Mouse (Mus musculus): ENCODE results near the gene Hoxa7.
A peak's percentile ranks its signal among the peaks of the same experiment; 100 is the strongest.

Hoxa7 gene

DNA sequence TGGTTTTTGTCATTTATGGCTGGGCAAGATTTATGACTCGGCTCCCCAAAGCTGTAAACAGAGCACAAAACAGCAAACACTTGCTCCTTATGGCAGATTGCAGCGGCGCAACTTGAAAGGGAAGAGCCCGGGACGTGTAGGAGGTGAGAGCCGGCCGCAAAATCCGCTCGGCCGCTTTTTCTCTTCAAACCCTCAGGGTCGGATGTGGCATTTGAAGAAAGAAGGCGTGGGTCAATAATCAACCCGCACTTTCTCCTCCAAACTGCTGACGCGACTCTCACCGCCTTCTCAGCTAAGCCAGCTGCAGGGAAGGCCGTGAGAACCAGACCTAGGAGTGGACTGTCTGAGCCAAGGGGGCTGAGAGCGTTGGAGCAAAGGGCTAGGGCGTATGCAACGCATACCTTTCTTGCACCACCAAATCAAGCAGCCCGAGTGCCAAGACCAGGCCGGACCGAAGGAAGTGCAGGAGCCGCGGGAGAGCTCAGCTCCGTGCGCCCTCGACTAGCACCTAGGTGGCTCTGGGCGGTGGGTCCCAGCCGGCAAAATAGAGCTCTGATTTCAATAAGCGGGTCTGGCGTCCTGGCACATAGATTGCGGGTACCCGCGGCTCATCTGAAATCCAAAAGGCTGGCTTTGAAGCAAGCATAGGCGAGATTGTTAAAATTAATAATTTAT is 44.5 kb downstream of the Hoxa7 start, which contains the start of gene 5730596B20Rik:
Gene 5730596B20Rik, plus strand, starts transcription at position 438 of the 675 bp plus-strand sequence.
- DNase-seq (ENCODE audit: low spot score), result no peak

DNA sequence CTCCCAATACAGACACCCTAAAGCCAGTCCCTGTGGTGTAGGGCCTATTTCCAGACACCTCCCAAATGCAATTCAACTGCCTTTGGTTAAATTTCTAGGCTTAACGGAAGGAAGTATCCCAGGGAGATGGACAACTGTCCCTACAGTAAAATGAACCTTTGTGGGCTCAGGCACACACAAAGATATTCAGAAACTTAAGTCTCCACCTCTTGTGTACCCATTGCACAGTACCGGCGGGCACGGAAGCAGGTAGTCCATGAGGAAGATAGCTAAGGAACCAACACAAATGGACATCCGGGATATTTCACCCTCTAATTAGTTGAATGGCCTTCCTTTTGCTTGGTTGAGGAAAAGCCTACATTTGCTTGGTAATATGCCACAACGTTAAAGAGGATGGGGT is 45.3 kb downstream of the Hoxa7 start:
- no peak for DNase-seq (ENCODE audit: low spot score)

DNA sequence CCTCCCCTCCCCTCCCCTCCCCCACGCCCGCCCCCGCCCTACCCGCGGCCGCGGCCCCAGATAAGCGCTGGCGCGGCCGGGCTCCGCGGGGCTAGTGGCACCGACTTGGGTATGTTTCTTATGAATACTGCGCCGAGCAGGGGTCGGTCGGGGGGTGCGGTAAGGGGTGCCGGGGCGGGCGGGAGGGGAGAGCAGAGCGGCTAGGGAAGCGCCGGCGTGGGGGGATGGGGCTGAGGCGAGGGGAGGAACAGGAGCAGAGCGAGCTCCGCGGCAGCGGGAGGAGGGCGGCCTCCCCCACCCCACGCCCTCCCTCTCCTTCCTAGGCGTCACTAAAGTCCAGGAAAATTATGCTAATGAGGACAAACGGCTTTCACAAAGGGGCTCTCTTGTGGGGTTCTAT is 45.8 kb downstream of the Hoxa7 start:
- DNase-seq (ENCODE audit: low spot score), result no peak

DNA sequence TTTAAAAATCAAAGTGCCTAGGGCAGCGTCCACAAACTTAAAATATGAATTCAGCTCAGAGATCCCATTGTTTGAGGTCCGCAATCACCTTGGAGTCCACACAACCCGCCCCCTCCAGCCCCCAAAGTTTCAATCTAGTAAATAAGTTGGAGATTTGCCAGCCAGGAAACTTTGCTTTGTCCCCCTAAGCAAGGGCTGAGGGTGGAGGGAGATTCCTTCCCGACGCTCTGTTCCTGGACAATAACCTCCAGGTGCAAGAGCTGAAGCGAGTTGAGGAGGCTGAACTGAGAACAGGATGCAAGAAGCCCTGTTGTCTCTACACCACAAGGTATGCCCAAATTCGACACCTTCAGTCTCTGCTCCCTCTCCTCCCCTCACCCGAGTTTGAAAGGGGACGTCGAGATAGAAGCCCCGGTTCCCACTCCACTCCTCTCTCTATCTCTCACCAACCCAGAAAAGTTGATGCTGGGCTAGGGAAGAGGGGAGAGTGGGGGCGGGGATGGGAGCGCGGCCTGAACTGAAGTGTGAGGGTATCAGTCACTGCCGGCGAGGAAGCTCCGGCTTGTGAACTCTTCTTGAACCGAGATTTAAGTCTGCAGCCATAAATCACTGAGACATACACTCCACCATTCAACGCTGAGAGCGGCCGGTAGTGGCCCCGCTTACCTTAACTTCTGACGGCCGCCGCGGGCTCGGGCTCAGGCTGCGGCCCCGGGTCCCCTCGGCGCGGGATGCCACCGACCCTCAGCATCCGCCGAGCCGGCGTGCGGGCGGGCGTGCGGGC is 46.5 kb downstream of the Hoxa7 start:
- no peak for DNase-seq (ENCODE audit: low spot score)

DNA sequence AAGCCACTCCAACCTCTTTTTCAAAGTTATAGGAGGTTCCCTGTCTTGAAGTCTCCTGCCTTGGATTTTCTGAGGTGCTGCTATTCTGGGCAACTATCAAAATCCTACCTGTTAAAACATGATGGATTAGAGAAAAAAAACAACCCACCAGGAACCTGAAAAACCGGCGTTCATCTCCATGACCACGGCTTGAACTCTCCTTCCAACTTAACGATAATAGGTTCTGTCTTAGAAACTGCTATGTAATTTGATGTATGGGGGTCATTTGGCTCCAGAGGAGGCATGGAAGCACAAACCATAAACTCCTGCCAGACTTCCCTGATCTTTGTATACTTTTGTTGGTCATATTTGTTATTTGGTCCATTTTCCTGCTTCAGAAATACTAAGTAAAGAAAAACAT is 48.0 kb downstream of the Hoxa7 start:
- DNase-seq (ENCODE audit: low spot score), result no peak

DNA sequence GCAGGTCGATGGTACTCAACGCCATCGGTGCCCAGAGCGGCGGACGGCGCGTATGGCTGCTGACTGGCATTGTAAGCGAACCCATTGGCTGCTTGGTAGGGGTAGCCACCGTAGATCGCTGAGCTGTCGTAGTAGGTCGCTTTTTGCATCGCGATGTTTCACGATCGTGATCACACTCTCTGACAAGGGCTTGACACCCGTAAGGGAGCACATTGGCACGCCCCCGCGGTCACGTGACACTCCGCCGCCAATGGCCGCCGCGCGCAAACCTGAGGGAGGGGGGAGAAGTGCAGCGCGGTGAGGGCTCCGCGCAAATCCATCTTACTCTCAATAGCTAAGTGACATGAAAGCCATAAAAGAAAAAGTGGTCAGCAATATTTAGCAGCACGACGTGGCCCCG is 49.2 kb downstream of the Hoxa7 start:
- DNase-seq (ENCODE audit: low spot score), result peak; percentile 83

DNA sequence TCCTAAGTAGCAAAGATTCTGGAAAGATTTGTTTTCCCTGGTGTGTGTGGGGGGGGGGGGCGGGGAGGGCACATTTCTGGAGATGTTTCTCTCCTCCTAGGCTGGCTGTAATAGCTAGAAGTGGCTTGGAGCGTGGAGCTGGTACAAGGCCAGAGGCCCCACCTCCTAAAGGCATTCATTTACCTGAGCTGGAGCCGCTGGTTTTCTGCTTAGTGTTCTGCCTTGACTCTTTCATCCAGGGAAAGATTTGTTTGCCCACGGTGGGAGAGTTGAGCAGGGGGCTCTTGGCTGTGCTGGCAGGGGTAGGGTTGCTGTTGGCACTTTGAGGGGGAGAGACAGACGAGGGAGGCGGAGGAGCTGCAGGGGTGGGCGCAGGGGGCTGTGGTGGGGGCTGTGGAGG is 49.7 kb downstream of the Hoxa7 start:
- DNase-seq (ENCODE audit: low spot score), result no peak

DNA sequence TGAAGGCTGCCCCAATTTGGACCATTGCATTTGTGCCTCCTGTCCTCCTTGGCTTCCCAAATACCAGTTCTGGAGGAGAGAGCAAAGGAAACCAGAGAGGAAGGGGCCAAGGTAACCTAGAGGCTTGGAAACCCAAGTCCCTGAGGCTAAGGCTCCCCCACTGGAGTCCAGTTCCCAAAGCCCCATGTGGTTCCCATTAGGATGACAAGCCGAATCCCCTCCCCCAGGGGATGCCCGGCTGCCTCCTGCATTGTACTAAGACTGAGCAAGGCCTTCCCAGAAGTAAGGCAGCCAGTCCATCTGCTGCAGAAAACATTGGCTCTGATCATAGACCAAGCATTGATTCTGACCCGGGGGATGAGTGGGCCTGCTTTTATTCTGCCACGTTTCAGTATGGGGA is 50.3 kb downstream of the Hoxa7 start:
- DNase-seq (ENCODE audit: low spot score), result no peak

DNA sequence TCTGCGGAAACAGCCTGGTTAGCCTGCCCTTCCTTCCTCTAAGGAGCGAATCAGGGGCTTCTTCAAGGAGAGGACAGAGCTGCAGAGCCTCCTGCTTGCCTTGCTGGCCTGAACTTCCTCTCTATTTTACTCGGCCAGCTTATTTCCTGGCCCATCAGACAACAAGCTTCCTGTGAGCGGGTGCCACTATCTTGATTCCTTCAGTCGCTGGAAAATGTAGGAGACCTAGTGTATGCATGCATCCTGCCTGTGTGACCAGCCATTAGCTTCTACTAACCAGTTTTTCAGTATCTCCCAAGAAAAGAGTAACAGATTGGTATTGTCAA is 50.8 kb downstream of the Hoxa7 start:
- DNase-seq (ENCODE audit: low spot score), result no peak

DNA sequence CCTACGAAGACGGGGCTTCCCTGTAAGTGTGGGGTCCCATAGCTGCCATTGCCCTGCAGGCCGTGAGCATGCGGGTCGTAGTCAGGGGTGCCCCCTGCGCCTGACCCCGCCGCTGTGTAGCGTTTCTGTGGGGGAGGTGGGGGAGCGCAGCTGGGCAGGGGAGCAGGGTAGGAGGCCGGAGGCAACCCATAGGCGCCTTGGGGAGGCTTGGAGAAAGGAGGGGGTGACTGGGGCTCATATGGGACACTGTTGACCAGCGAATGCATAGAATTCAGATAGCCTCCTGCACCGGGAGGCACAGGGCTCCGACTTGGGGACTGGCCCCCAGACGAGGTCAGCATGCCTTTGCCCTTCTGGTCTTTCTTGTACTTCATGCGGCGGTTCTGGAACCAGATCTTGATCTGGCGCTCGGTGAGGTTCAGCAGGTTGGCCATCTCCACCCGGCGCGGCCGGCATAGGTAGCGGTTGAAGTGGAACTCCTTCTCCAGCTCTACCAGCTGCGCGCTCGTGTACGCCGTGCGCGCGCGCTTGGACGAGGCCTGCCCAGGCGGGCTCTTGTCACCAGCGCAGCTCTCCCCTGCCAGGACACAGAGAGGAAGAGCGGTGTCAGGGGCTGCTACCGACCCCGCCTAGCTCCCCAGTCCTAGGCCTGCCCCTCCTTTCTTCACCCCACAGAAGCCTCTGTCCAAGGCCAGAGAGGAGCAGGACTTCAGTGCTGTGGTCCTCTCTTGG is 51.3 kb downstream of the Hoxa7 start:
- no peak for DNase-seq (ENCODE audit: low spot score)

DNA sequence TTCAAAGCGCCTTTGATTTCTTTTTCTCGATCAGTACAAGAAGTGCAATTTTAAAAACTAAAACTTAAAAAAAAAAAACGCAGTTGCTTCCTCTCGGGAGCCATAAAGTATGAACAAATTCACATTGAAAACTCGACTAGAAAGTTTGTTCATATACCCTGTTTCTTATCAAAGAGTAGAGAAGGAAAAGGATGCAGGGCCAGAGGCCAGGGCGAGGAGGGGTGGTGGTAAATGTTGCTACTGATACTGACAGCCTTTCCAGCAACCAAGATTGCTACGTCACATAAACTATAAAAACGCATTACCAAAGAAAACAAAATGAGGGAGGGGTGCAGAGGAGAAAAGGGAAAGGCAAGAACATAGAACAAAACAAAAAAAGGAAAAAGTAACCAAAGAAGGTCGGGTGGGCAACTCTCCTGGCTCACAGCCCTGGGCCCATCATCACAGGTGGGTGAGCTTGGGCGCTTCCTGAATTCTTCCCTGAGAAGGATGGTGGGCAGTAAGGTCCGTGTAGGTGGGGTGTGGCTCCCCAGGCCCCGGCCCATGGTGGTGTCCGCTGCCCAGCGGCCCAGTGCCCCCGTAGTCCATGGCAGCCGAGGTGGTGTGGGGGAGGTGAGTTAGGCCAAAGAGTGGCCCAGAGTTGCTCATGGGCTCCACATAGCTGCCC is 52.0 kb downstream of the Hoxa7 start:
- DNase-seq (ENCODE audit: low spot score), result no peak

DNA sequence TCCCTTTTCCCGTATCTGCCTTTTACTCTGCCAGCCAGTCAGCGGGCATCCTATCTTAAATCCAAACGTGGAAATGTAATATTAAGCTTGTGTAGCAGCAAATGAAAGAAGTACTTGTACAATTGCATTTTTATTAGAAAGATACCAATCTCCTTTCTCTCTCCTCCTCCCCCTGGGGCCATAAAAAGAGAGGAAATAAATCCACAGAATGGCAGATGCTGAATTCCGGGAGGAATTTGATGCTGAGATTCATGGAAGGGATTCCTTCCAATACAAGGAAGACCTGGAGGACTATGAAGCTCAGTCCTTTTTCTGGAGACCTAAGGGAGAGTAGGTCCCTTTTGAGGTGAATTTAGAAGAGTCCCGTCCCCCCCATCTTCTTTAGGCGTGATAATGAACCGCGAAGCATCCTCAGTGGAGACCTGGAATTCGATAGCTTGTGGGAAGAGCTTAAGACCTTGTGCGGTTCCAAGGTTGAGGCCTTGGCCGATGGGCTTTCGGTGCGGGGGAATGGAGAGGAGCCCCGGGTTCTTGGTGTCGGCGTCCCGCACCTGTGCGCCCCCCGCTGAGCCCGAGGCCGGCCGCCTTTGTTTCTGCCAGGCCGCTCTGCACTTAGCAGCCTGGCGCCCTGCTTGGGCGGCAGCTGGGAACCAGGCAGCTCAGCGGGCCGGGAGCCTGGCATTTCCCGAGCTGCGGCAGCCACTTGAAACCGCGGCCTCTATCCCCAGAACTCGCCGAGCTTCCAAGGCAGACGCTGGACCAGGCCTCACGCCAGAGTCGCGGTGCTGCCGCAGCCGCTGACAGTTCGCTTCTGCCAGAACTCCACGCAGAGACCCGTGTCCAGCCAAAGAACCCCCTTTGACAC is 53.2 kb downstream of the Hoxa7 start:
- DNase-seq (ENCODE audit: low spot score), result no peak

DNA sequence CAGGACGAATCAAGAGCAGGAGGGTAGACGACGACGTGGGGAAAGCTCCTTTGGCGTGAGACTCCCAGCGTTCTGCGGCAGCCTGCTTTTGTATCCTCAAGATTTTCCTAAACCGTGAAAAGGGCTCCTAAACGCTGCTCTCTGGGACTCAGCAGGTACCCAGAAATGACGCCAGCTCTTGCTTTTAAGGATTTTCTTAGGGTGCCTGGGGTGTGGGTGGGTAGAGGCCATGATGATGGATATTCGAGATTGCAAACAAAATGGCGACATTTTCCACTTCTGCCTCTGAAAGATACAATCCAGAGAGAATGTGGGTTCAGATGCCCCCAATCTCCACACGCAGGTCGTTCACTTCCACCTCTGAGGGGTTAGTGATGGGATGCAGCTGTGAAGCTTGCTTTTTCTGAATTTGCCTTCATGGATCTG is 53.9 kb downstream of the Hoxa7 start:
- DNase-seq (ENCODE audit: low spot score), result no peak

DNA sequence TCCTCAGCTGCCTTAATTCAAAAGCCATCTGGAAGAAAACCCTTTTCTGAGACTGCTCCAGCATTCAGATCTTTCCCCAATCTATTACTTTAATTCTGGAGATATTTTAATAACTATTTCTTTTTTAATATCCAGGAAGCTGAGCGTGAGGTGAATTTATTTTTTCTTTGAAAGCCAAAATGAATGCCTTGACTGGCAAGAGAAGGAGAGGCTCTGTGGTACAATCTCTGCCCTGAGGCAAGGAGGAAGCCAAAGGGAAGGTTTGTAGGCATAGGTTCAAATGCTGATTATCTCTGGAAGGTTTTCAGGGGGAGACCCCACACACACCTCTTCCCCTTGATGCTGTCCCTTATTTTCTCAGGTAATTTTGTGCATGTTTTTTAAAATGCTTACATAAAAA is 54.5 kb downstream of the Hoxa7 start:
- no peak for DNase-seq (ENCODE audit: low spot score)

DNA sequence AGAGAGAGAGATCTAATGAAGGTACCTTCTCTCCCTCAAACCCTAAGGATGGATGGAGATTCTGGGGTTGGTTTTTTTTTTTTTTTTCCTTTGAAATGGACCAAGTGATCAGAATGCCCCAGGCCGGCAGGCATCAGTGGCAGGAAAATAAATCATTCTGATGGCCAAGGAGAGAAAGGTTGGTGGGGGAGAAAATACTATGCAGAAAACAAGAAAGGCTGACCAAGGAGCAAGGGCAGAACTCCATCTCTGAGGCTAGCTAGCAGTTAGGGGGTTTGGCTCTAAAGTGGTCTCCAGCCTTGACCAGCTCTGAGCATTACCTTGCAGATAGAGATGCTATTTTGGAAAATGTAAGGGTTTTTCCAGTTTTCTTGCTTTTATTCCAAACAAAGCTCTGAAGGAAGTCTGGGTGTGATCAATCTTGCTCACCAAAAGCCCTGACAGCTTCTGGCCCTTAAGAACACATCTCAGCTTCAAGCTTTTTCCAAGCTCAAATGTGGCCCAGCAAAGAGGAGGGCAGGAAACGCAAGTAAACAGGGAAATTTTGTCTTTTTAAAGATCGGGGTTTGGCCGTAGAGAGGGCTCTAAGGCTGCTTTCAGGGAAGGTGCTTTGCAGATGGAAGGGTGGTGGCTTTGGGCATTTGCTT is 55.1 kb downstream of the Hoxa7 start:
- DNase-seq (ENCODE audit: low spot score), result no peak

DNA sequence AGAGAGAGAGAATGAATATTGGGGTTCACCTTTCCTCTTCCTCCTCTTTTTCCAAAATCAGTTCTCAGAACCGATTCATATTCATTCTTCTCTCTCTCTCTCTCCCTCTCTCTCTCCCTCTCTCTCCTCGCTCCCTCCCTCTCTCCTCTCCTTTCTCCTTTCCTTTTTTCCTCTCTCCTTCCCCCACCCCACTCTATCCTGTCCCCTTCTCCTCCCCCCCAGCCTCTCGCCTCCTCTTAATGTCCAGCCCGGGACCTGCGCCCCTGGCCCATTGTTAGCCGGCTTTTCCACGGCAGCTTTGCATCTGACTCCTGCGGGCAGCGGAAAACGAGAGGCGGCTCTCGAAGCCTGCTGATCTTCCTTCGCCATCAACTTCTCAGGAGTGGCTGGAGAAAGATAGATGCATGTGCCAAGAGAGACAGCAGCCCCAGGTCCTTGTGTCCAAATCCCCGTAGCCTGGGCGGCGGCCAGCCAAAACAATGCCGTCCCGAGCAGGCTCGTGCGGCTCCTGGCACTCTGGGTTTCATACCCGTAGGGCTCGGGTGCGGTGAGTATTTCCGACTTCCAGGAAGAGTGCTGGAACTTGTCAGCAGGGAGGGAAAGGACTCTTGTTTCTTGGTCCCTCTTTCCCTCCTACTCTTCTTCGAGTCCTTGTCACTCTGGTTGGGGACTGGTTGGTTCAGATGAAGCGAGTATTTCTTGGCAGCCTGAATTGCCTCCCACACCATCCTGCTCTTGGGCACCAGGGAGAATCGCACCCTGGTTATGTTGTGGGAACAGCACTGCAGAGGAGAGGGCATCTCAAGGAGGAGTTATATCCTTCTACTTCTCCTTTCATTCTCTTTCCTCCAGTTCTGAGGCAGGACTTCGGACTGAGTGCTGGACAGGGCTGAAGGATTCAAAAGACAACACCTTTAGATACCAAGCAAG is 55.9 kb downstream of the Hoxa7 start:
- DNase-seq (ENCODE audit: low spot score), result no peak

DNA sequence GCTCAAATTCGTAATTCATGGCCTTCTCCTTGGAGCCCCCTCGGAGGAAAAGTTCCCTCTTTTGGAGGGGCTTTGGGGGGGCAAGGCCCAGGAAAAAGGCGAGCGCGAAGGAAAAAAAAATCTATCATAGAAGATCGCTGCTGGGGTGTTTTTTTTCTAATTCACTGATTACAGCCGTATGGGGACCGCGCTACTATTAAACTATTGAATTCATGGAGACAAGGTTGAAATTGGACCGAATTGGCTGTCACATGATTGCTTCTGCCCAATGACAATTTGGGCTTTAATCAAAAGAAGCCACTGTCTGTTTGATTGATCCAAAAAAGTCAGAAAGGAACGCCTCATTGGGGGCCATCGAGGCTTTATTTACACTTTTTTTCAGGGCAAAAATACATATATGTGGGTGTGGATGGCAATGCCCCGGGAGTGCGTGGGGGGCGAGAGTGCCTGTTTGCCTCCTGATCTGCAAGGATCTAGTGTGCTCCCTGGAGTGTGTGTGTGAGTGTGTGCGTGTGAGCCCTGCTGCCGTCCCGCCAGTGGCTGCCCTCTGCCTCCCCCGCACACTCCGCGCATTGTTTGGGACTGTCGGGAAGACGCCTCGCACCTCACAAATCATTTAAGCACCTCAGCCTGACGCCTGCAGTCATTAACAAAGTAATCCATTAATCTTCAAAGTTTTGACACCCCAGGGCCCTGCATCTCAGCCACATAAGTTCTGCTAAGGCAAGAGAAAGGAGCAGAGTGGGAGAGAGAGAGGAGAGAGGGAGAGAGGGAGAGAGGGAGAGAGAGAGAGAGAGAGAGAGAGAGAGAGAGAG is 56.8 kb downstream of the Hoxa7 start, which contains the start of gene Hoxa2:
Gene Hoxa2, minus strand, starts transcription at position 206 of the 815 bp plus-strand sequence.
- no peak for DNase-seq (ENCODE audit: low spot score)

Data from urinary bladder, postnatal 14 days (tissue).